Mouse (Mus musculus) right cerebral cortex, postnatal 10 days (tissue): ENCODE results near the gene Gsdma3.
"Not testable (repeated sequence)": the region's sequence is repeated elsewhere in the genome, so short reads cannot be mapped to it uniquely, and the experiment has no call there.

Experiments
- DNase-seq, 2 experiments: peaks; one replicate each; pipeline ENCODE4 v3.0.0; 2021; ENCODE audit warnings: low spot score in 2 of 2

Gene Gsdma3

DNA sequence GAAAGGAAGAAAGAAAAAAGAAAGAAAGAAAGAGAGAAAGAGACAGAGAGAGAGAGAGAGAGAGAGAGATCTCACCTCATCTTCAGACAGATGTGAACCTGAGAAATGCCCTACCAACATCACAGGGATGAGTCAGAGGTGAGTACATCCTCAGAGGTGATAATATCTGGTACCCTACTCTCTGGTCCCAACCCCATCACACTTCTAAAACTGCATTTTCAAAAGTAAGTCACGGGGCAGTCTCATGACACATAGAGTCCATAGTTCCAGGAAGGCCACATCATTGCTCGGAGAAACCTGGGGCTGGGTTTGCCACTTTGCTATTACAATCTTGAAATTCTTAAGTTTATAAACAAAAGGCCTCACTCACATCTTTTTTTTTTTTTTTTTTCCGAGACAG is 30.2 kb upstream of the Gsdma3 start:
- DNase-seq = no peak

- no peak for DNase-seq
These were observed 28.8 kb upstream of the Gsdma3 start for GRCm38 (mm10) chr11:98597363-98597762.

- no peak for DNase-seq
These were observed 28.2 kb upstream of the Gsdma3 start, which contains the start of gene Lrrc3c for GRCm38 (mm10) chr11:98597991-98598390. Gene Lrrc3c (plus strand): TSS chr11:98598291.

DNA sequence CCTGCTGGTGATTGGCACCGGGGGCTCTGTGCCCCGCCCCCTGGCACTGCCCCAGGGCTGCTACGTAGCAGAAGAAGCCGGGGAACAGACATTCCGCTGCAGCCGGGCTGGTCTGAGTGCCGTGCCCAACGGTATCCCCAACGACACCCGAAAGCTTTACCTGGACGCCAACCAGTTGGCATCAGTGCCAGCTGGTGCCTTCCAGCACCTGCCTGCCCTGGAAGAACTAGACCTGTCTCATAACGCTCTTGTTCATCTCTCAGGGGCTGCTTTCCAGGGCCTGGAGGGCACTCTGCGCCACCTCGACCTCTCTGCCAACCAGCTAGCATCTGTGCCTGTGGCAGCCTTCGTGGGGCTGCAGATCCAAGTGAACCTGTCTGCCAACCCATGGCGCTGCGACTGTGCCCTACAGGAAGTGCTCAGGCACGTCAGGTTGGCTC is 27.3 kb upstream of the Gsdma3 start:
- no peak for DNase-seq

GRCm38 (mm10) chr11:98599291-98599690 is 26.9 kb upstream of the Gsdma3 start:
- no peak for DNase-seq

- peak in 1 of 2 experiments; percentile 19 for DNase-seq
These were observed 24.0 kb upstream of the Gsdma3 start for GRCm38 (mm10) chr11:98602090-98602690.

- no peak for DNase-seq
These were observed 22.2 kb upstream of the Gsdma3 start for GRCm38 (mm10) chr11:98603953-98604352.

DNA sequence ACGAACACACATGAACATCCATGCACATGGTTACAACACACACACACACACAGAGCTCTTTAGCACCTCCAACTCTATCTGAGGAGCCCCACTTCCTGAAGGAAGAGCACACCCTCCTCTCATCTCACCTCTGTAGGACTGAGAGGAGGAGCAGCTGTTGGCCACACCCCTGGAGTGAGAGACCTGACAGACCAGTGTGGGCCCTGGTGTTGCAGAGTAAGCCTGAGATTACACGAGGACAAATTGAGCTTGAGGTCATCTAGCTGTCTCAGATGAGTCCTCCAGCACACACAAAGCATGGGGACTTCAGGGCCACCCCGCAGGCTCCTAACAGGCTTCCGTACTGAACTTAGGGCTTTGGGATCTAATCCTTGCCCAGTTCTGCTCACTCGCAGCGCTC is 21.2 kb upstream of the Gsdma3 start:
- DNase-seq = not testable (repeated sequence)

DNA sequence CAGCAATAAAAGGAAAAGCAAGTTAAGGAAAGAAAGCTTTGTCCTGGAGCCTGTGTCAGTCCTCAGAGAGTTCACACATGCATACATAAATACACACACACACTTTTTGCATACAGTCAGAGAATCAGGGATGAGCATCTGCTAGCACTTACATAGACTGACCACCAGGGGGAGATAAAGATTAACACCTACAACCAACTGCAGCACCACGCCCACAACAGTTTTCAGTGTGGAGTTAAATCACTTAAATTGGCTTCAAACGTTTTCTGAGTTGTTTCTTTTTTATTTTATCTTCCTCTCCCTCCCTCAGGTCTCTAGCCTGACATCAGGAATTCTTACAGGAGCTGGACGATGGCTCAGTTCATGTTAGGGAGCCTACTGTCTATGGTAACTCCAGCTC is 19.4 kb upstream of the Gsdma3 start:
- DNase-seq = peak; percentile 57 to 59

DNA sequence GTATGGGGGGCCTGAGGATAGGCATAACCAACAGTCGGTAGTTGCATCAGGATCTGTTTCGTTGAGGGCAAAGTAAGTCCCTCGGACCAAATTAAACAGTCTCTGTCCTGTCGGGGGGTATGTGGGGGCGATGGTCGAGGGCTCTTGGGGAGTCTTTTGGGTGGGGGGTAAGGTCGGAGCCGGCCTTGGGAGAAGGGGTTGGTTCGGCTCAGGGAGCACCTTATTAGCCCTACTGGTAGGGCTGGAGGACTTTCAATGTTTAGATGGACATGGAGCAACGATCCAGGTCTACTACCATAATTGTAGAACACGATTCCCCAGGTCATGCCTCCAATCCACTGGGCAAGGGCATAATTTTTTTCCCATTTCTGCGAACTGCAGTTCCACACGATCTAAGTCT is 5.4 kb upstream of the Gsdma3 start:
- DNase-seq = no peak

- not testable (repeated sequence) for DNase-seq
These were observed 2.2 kb upstream of the Gsdma3 start for GRCm38 (mm10) chr11:98623981-98624380.

GRCm38 (mm10) chr11:98624381-98624780 is 1.8 kb upstream of the Gsdma3 start:
- DNase-seq = not testable (repeated sequence)

GRCm38 (mm10) chr11:98628706-98629105 is 2.5 kb downstream of the Gsdma3 start:
- DNase-seq = peak in 1 of 2 experiments; percentile 22

DNA sequence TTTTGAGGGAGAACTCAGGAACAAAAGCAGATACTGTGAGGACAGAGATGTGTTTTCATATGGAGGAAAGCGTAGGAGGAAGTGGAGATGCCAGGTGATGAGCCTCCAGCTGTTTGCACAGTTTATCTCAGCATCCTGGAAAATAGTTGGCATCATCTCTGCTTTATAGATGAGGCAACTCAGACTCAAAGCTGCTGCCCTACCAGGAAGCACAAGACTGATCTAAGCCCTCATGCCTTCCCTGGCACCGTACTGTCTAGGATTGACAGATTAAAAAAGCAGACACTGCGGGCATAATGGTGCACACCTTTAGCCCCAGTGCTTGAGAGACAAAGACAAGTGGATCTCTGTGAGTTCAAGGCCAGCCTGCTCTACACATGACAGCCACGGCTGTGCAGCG is 4.5 kb downstream of the Gsdma3 start:
- no peak for DNase-seq

DNA sequence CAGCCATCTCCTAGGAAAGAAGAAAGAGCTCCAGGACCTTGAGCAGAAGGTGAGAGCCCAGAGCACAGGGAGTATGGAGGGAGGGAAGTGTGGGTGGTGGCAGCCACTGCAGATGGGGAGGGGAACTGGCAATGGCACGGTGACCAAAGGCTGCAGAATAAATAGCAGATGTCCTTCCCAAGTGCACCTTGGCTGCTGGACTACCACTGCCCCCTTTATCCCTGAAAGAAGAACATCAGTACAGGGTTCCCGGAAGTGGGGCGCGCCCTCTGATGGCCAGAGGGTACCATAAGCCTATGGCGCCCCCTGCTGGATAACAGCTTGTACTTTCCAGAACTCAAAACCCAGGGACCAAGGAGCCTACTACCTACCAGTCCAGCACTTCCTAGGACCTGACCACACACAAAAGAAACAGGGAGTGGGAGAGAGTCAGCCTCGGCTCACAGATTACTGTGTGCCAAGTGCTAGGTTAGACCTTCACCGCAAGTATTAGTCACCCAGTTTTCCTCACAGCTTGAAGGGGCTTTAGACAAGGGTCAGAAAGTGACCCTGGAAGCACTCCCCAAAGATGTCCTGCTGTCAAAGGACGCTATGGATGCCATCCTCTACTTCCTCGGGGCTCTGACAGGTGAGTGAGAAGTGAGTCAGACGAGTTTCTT is 9.3 kb downstream of the Gsdma3 start:
- DNase-seq = not testable (repeated sequence)

- DNase-seq = no peak
These were observed 11.3 kb downstream of the Gsdma3 start for GRCm38 (mm10) chr11:98637501-98637900.

- no peak for DNase-seq
These were observed 13.9 kb downstream of the Gsdma3 start for GRCm38 (mm10) chr11:98640091-98640490.

- DNase-seq = no peak
These were observed 18.6 kb downstream of the Gsdma3 start for GRCm38 (mm10) chr11:98644757-98645156.

- DNase-seq = no peak
These were observed 19.8 kb downstream of the Gsdma3 start for GRCm38 (mm10) chr11:98645946-98646345.

DNA sequence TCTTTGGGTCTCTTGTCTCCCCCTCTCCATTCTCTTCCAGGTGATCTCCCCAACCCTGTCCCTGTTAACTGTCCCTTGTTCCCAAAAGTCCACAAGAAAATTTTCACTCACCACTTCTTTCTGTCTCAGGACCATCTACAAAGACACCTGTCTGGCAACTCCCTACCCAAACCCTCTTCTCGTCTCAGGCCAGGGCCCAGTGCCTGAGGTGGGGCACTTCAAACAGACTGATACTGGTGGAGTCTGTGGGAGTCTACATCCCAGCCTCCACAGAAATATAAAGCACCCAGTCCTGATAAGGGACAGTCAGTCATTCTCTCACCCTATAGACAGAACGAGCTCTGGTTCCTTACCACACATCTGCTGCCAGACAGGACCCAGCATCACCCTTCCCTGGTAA is 20.3 kb downstream of the Gsdma3 start, which contains the start of gene Gsdma2:
Gene Gsdma2, plus strand, starts transcription at position 301 of the 400 bp plus-strand sequence.
- no peak for DNase-seq

GRCm38 (mm10) chr11:98655076-98655475 is 28.9 kb downstream of the Gsdma3 start:
- DNase-seq = not testable (repeated sequence)

DNA sequence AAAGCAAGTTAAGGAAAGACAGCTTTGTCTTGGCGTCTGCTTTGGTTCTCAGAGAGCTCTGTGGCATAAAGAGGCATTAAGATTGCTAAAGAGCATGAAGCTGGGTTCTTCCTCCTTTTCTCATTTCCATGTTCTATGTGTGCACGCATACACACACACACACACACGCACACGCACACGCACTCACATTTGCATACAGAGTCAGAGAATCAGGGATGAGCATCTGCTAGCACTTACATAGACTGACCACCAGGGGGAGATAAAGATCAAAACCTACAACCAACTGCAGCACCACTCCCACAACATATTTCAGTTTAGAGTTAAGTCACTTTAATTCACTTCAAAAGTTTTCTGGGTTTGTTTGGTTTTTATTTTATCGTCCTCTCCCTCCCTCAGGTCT is 34.4 kb downstream of the Gsdma3 start:
- DNase-seq = peak; percentile 76 to 82

- no peak for DNase-seq
These were observed 37.9 kb downstream of the Gsdma3 start, which contains the start of gene Gsdma for GRCm38 (mm10) chr11:98664091-98664490. Gene Gsdma (plus strand): TSS chr11:98664351.
